Mouse (Mus musculus) intestine, postnatal 0 days (tissue): ENCODE data around the gene Mecom. TPM values are rescaled to one million over a fixed set of nuclear protein-coding genes. Genes with fewer than 3 reads are reported as not detected.

Experiments used
- ATAC-seq: fragments of 200-750 bp; cut with Nextera tagmentation; 2 replicates; pipeline ENCODE4 v1.8.0; 2017; ENCODE audit warnings: mild to moderate bottlenecking, moderate TSS enrichment, moderate library complexity
- H3K27ac ChIP-seq: fragments of 300-500 bp; sonication (generic); 2 replicates; pipeline ENCODE4 v1.5.1; 2014; ENCODE audit warnings: mild to moderate bottlenecking, low read depth, low read length, moderate library complexity
- H3K27me3 ChIP-seq: fragments of 300-500 bp; sonication (generic); replicated peaks from 2 replicates; pipeline ENCODE4 v1.6.1; 2014; ENCODE audit warnings: low read length, mixed read lengths; ENCODE audit not compliant: control insufficient read depth, insufficient read depth
- H3K36me3 ChIP-seq: fragments of 300-500 bp; sonication (generic); 2 replicates; pipeline ENCODE4 v1.6.1; 2014; ENCODE audit warnings: mild to moderate bottlenecking, moderate library complexity; ENCODE audit not compliant: control insufficient read depth, insufficient read depth
- H3K4me1 ChIP-seq: fragments of 300-500 bp; sonication (generic); replicated peaks from 2 replicates; pipeline ENCODE4 v1.6.1; 2014; ENCODE audit warnings: antibody characterized with exemption, low read length, mixed read lengths; ENCODE audit not compliant: control insufficient read depth, insufficient read depth
- H3K4me2 ChIP-seq: fragments of 300-500 bp; sonication (generic); replicated peaks from 2 replicates; pipeline ENCODE4 v1.6.1; 2014; ENCODE audit warnings: low read depth, mild to moderate bottlenecking, moderate library complexity
- H3K4me3 ChIP-seq: fragments of 300-500 bp; sonication (generic); 2 replicates; pipeline ENCODE4 v1.5.1; 2014; ENCODE audit warnings: low read depth, low read length
- H3K9ac ChIP-seq: fragments of 300-500 bp; sonication (generic); 2 replicates; pipeline ENCODE4 v1.6.1; 2014; ENCODE audit warnings: mild to moderate bottlenecking, low read depth, low read length
- H3K9me3 ChIP-seq: fragments of 300-500 bp; sonication (generic); 2 replicates; pipeline ENCODE4 v1.6.1; 2016; ENCODE audit warnings: mixed run types; ENCODE audit not compliant: control insufficient read depth
- CTCF ChIP-seq: sonication (generic); IDR thresholded peaks from 2 replicates; pipeline ENCODE4 v1.5.1; 2016; ENCODE audit warnings: low read depth, mild to moderate bottlenecking, control low read depth, antibody characterized with exemption, moderate library complexity
- WGBS: fragments of 180-500 bp; shearing (Covaris S2); extraction: QIAGEN DNeasy Blood & Tissue Kit; methylation state at CpG from one replicate; pipeline ENCODE4 v1.1.7; 2014; 5-methylcytosine and 5-hydroxymethylcytosine counted together
- polyA plus RNA-seq: library from polyadenylated mRNA; unstranded; fragments of >200 nt; fragmentation: Nextera tagmentation; extraction: Ambion mirVana; gene quantifications from 2 replicates; pipeline ENCODE4 v1.2.1, GENCODE M21; 2015

The Mecom gene
- polyA plus RNA-seq = 7.7 and 9.4 TPM in 2 replicates

GRCm38 (mm10) chr3:30547908-30548307 is at the start of gene Mecom:
TSS of gene Mecom (minus strand) at chr3:30548008.
- 92% methylated on average over 3 of the region's 3 CpGs for WGBS
- Histone ChIP-seq H3K27me3 (no peaks in the 10 kb centered on the region), H3K4me1 (no peaks in the 10 kb centered on the region), H3K4me3 (no peak within 1 kb of the TSS), H3K36me3 (no peaks in the 10 kb centered on the region), H3K9me3 (no peaks in the 10 kb centered on the region), H3K9ac (no peak within 1 kb of the TSS), H3K27ac (no peak within 1 kb of the TSS), H3K4me2 (peak within 1 kb of the TSS; percentile 17; the same call in 1 of the 2 replicates)
- ATAC-seq = no peak
- no peak for TF ChIP-seq CTCF

DNA sequence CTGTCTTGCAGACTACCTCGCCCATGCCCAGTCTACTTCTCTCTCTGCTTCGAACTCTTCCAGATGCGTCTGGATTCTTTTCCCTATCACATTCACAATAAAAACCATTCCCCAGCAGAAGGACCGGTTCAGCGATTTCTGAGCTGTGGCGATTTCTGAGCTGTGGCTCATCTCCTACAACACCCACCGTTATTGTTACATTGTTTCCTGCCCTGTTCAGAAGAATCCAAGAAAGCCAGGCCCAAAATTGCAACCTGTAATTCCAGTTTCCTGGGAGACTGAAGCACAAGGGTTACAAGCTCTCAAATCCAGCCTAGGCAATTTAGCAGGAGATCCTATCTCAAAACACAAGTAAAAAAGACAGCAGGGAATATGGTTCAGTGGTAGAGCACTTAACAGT is 49.5 kb upstream of the Mecom start:
- no peaks in the 10 kb centered on the region for H3K27me3 ChIP-seq
- H3K36me3 ChIP-seq = no peaks in the 10 kb centered on the region
- 69% methylated on average over 7 of the region's 7 CpGs for WGBS
- no peak overlapping the region for H3K4me3 ChIP-seq
- TF ChIP-seq CTCF = no peak
- ATAC-seq = no peak
- H3K9ac ChIP-seq = no peak overlapping the region
- no peaks in the 10 kb centered on the region for H3K9me3 ChIP-seq
- no peak overlapping the region for H3K27ac ChIP-seq
- H3K4me2 ChIP-seq = no peak overlapping the region
- H3K4me1 ChIP-seq = no peaks in the 10 kb centered on the region

DNA sequence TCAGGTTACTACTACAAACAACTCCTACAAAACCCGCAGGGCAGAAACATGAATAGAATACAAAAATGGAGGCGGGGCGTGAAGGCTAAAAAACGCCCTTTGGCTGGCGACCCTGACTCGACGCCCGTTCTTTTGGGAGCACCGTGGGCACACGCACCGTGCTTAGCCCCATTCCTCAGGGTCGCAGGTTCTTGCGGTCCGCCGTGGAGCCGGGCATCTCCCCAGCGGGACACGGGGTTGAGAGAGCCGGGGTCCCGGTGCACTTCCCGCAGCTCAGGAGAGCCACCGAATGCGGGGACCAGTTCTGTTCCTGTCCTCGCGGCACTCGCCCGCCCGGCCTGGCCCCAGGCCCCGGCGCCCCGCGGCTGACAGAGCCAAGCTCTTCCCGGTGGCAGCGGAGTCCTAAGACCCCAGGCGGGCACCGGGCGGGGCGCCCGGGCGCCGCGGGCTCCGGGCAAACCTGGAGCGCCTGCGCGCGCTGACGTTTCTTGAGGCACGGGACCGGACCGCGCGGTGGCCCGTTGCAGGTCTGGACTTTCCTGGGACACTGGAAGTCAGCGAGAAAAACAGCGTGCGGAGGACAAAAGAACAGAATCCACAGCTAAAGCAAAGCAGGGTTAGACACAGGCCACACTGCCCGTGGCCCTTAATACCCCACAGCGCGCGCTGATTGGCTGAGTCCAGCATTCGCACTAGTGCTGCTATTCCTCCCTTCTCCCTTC is 47.5 kb upstream of the Mecom start:
- Histone ChIP-seq H3K36me3 (no peaks in the 10 kb centered on the region), H3K27ac (peak overlapping the region; percentile 86; the same call in 1 of the 2 replicates), H3K9ac (peak overlapping the region; percentile 78), H3K27me3 (no peaks in the 10 kb centered on the region), H3K4me3 (peak overlapping the region; percentile 76), H3K4me1 (no peaks in the 10 kb centered on the region), H3K4me2 (peak overlapping the region; percentile 94), H3K9me3 (no peaks in the 10 kb centered on the region)
- WGBS = under 1% methylated on average over 62 of the region's 62 CpGs
- TF ChIP-seq CTCF = no peak
- no peak for ATAC-seq

- H3K36me3 ChIP-seq = no peaks in the 10 kb centered on the region
- H3K9me3 ChIP-seq = no peaks in the 10 kb centered on the region
- no peaks in the 10 kb centered on the region for H3K4me1 ChIP-seq
- no peak overlapping the region for H3K4me2 ChIP-seq
- no peak overlapping the region for H3K4me3 ChIP-seq
- H3K27me3 ChIP-seq = no peaks in the 10 kb centered on the region
- H3K27ac ChIP-seq = 0 out of 2 replicates have a peak overlapping the region, but pooled peaks have one; percentile 77
- ATAC-seq = 0 out of 2 replicates have a peak, but pooled peaks have one; percentile 12
- peak; percentile 54 for TF ChIP-seq CTCF
- no peak overlapping the region for H3K9ac ChIP-seq
- 73% methylated on average over 4 of the region's 4 CpGs for WGBS
Observed at GRCm38 (mm10) chr3:30593719-30594485, 46.1 kb upstream of the Mecom start.

GRCm38 (mm10) chr3:30592418-30592853 is 44.6 kb upstream of the Mecom start:
- Histone ChIP-seq H3K36me3 (no peaks in the 10 kb centered on the region), H3K27ac (peak overlapping the region; percentile 77), H3K4me3 (no peak overlapping the region), H3K9me3 (no peaks in the 10 kb centered on the region), H3K4me1 (no peaks in the 10 kb centered on the region), H3K27me3 (no peaks in the 10 kb centered on the region), H3K4me2 (no peak overlapping the region), H3K9ac (no peak overlapping the region)
- ATAC-seq = peak; percentile 91
- WGBS = 0% methylated on average over 2 of the region's 2 CpGs
- peak; percentile 85 for TF ChIP-seq CTCF

DNA sequence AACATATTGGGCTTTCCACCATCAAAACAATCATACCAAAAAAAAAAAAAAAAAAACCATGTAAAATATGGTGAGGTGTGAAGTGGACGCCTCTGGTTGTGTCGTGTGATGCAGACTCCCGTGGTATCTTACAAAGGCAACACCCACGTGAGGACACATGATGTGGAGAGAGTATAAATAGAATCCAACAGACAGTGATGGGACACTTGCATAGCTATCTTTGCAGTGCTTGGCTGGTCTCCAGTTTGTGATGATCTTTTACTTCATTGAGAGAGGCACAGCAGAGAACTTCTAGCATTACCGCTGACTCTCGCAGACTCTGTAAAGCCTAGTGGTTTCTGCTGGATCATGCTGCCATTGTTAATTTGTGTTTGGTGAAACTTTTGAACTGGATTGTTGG is 41.1 kb upstream of the Mecom start:
- no peak overlapping the region for H3K9ac ChIP-seq
- no peak for TF ChIP-seq CTCF
- WGBS = 81% methylated on average over 6 of the region's 6 CpGs
- no peaks in the 10 kb centered on the region for H3K4me1 ChIP-seq
- H3K27me3 ChIP-seq = no peaks in the 10 kb centered on the region
- no peak overlapping the region for H3K4me3 ChIP-seq
- no peak overlapping the region for H3K27ac ChIP-seq
- no peak for ATAC-seq
- no peaks in the 10 kb centered on the region for H3K36me3 ChIP-seq
- no peak overlapping the region for H3K4me2 ChIP-seq
- no peaks in the 10 kb centered on the region for H3K9me3 ChIP-seq
